Mouse (Mus musculus): ENCODE data around the gene Defb39. TPM values are rescaled to one million over a fixed set of nuclear protein-coding genes. Genes with fewer than 3 reads are reported as not detected.

The Defb39 gene
- polyA plus RNA-seq (2014; fragmentation: Nextera tagmentation; extraction: Ambion mirVana): not detected in 2 replicates

DNA sequence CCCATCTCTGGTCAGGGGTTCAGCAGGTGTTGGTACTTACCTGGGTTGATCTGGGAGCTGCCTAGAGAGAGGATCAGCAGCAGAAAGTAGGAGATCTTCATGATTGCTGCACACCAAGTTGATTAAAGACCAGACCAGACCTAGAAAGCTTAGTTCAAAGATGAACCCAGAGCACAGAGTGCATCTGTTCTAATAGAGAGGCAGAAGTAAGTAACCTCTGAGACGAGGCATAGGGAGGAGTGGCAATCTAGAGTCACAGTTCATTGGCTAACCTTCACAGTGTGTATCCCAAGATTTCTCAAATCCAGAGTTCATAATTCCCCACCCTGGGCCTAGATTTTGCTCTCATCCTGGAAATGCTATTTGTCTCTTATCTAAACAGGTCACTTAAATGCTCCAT is at the start of gene Defb39:
TSS of gene Defb39 (minus strand) at position 101 of the 400 bp plus-strand sequence.
- Histone ChIP-seq H3K4me1 (ENCODE audit: control insufficient read depth, insufficient read depth, low read length) (no peaks in the 10 kb centered on the region), H3K27ac (replicated peaks; ENCODE audit: low read depth, low read length) (no peak within 1 kb of the TSS), H3K4me3 (replicated peaks; ENCODE audit: low read depth, low read length) (no peak within 1 kb of the TSS), H3K27me3 (ENCODE audit: control insufficient read depth, insufficient read depth, low read length) (no peaks in the 10 kb centered on the region), H3K4me2 (ENCODE audit: low read length) (no peak within 1 kb of the TSS), H3K9ac (replicated peaks; ENCODE audit: low read length) (no peak within 1 kb of the TSS), H3K9me3 (ENCODE audit: control insufficient read depth, low read length) (0 out of 2 replicates have a peak, but pooled peaks cover 4% of the 10 kb centered on the region), H3K36me3 (ENCODE audit: control insufficient read depth, insufficient read depth, low read length) (no peaks in the 10 kb centered on the region)
- DNase-seq (no peak), ATAC-seq (ENCODE audit: low FRiP score, low TSS enrichment) (no peak)
- 77% methylated on average over 1 of the region's 1 CpGs for WGBS

DNA sequence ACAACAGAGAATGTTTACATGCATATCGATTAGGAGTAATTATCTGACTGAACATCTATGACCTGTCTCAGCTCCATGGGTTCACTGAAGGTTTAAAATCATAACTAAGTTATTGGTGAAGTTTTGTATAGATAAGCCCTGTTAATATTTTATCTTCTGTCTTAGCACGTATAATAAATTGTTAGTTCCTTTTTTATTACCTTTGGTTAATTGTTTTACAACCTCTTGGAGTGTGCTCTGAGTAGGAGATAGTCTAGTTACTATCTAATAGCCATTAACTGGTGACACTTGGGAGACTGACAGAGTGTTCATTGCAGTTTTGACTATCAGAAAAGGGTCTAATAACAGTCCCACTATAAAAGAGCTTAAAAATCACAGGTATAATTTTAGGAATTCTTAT is 1.4 kb upstream of the Defb39 start:
- Histone ChIP-seq H3K27me3 (ENCODE audit: control insufficient read depth, insufficient read depth, low read length) (no peaks in the 10 kb centered on the region), H3K4me1 (ENCODE audit: control insufficient read depth, insufficient read depth, low read length) (no peaks in the 10 kb centered on the region), H3K4me3 (replicated peaks; ENCODE audit: low read depth, low read length) (no peak overlapping the region), H3K9ac (replicated peaks; ENCODE audit: low read length) (no peak overlapping the region), H3K9me3 (ENCODE audit: control insufficient read depth, low read length) (0 out of 2 replicates have a peak, but pooled peaks cover 4% of the 10 kb centered on the region), H3K27ac (replicated peaks; ENCODE audit: low read depth, low read length) (no peak overlapping the region), H3K4me2 (ENCODE audit: low read length) (no peak overlapping the region), H3K36me3 (ENCODE audit: control insufficient read depth, insufficient read depth, low read length) (no peaks in the 10 kb centered on the region)
- DNase-seq (no peak), ATAC-seq (ENCODE audit: low FRiP score, low TSS enrichment) (no peak)
- 77% methylated on average over 2 of the region's 2 CpGs for WGBS

DNA sequence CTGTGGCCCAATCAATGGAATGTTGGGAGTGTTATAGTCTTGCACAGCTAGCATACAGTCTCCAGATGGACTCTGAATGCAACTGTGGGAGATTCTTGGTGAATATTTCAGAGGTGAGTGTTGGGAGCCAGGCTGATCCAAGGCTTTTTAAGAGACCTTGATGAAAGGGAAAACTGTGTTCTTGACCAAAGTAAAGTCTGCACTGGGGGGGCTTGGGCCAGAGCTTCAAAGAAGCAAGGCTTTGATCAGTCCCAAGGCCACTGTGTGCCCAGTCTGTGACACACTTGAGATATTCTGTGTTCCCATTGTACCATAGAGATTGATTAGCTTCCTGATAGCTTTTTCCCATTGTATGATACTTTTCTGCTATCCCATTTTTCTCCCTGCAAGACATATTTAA is 1.7 kb downstream of the Defb39 start:
- Histone ChIP-seq H3K9me3 (ENCODE audit: control insufficient read depth, low read length) (0 out of 2 replicates have a peak, but pooled peaks cover 4% of the 10 kb centered on the region), H3K27me3 (ENCODE audit: control insufficient read depth, insufficient read depth, low read length) (no peaks in the 10 kb centered on the region), H3K9ac (replicated peaks; ENCODE audit: low read length) (no peak overlapping the region), H3K27ac (replicated peaks; ENCODE audit: low read depth, low read length) (no peak overlapping the region), H3K36me3 (ENCODE audit: control insufficient read depth, insufficient read depth, low read length) (no peaks in the 10 kb centered on the region), H3K4me2 (ENCODE audit: low read length) (no peak overlapping the region), H3K4me3 (replicated peaks; ENCODE audit: low read depth, low read length) (no peak overlapping the region), H3K4me1 (ENCODE audit: control insufficient read depth, insufficient read depth, low read length) (no peaks in the 10 kb centered on the region)
- DNase-seq (no peak), ATAC-seq (ENCODE audit: low FRiP score, low TSS enrichment) (no peak)

DNA sequence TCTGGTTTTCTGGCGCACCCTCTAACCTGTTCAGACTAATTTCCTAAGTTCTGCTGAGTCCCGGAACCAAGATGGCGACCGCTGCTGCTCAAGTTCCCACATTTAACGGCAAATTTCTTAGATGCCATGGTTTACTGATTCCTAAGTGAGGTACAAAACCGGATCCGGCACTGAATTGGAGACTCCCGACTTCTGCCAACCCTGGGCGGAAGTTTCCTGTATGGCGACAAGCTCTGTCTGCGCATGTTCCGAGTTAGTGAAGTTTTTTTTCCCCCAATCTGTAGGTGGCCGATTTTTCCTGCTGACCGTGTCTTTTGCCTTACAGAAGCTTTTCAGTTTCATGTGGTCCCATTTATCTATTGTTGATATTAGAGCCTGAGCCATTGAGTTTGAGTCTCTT is 19.4 kb downstream of the Defb39 start:
- Histone ChIP-seq H3K4me3 (replicated peaks; ENCODE audit: low read depth, low read length) (no peak overlapping the region), H3K9ac (replicated peaks; ENCODE audit: low read length) (no peak overlapping the region), H3K27me3 (ENCODE audit: control insufficient read depth, insufficient read depth, low read length) (no peaks in the 10 kb centered on the region), H3K4me1 (ENCODE audit: control insufficient read depth, insufficient read depth, low read length) (no peaks in the 10 kb centered on the region), H3K9me3 (ENCODE audit: control insufficient read depth, low read length) (no peaks in the 10 kb centered on the region), H3K27ac (replicated peaks; ENCODE audit: low read depth, low read length) (no peak overlapping the region), H3K4me2 (ENCODE audit: low read length) (no peak overlapping the region), H3K36me3 (ENCODE audit: control insufficient read depth, insufficient read depth, low read length) (no peaks in the 10 kb centered on the region)
- DNase-seq (no peak), ATAC-seq (ENCODE audit: low FRiP score, low TSS enrichment) (no peak)
- WGBS: 95% methylated on average over 14 of the region's 14 CpGs

DNA sequence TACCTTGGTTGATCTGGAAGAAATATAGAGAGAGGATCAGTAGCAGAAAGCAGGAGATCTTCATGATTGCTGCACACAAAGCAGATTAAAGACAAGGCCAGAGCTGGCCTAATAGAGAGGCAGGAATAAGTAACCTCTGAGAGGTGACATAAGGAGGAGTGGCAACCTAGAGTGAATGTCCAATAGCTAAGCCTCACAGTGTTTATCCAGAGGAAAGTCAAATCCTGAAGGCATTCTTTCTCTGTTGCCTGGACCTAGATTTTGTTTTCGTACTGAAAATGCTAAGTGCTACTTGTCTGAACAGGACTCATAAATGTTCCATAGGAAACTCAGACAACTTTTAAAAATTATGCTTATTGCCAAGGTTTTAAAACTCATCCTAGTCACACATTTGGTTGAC is 38.1 kb downstream of the Defb39 start, which contains the start of gene Defb38:
TSS of gene Defb38 (minus strand) at position 101 of the 400 bp plus-strand sequence.
- Histone ChIP-seq H3K9ac (replicated peaks; ENCODE audit: low read length) (no peak within 1 kb of the TSS), H3K4me1 (ENCODE audit: control insufficient read depth, insufficient read depth, low read length) (no peaks in the 10 kb centered on the region), H3K36me3 (ENCODE audit: control insufficient read depth, insufficient read depth, low read length) (no peaks in the 10 kb centered on the region), H3K27ac (replicated peaks; ENCODE audit: low read depth, low read length) (no peak within 1 kb of the TSS), H3K4me2 (ENCODE audit: low read length) (no peak within 1 kb of the TSS), H3K9me3 (ENCODE audit: control insufficient read depth, low read length) (no peaks in the 10 kb centered on the region), H3K27me3 (ENCODE audit: control insufficient read depth, insufficient read depth, low read length) (no peaks in the 10 kb centered on the region), H3K4me3 (replicated peaks; ENCODE audit: low read depth, low read length) (no peak within 1 kb of the TSS)
- ATAC-seq (ENCODE audit: low FRiP score, low TSS enrichment) (no peak), DNase-seq (no peak)
- 88% methylated on average over 1 of the region's 1 CpGs for WGBS

Other genes with a start within 250 kb of the Defb39 start
- not detected in 2 replicates for gene Defb40, start 86.6 kb downstream of the Defb39 start, polyA plus RNA-seq (2014; fragmentation: Nextera tagmentation; extraction: Ambion mirVana)
- not detected in 2 replicates for gene Defb37, start 73.8 kb downstream of the Defb39 start, polyA plus RNA-seq (2014; fragmentation: Nextera tagmentation; extraction: Ambion mirVana)
- not detected in 2 replicates for gene Defb38, start 38.2 kb downstream of the Defb39 start, polyA plus RNA-seq (2014; fragmentation: Nextera tagmentation; extraction: Ambion mirVana)
- not detected in 2 replicates for gene Defb12, start 50.0 kb upstream of the Defb39 start, polyA plus RNA-seq (2014; fragmentation: Nextera tagmentation; extraction: Ambion mirVana)
- not detected in 2 replicates for gene Defb34, start 58.9 kb upstream of the Defb39 start, polyA plus RNA-seq (2014; fragmentation: Nextera tagmentation; extraction: Ambion mirVana)
- gene Gm45826, start 76.0 kb upstream of the Defb39 start, polyA plus RNA-seq (2014; fragmentation: Nextera tagmentation; extraction: Ambion mirVana): not detected in 2 replicates
- gene Defb14, start 129.5 kb upstream of the Defb39 start, polyA plus RNA-seq (2014; fragmentation: Nextera tagmentation; extraction: Ambion mirVana): not detected in 2 replicates
- gene Defb4, start 133.9 kb upstream of the Defb39 start, polyA plus RNA-seq (2014; fragmentation: Nextera tagmentation; extraction: Ambion mirVana): not detected in 2 replicates
- gene Defb6, start 160.7 kb upstream of the Defb39 start, polyA plus RNA-seq (2014; fragmentation: Nextera tagmentation; extraction: Ambion mirVana): not detected in 2 replicates
- gene Defb46, start 175.1 kb upstream of the Defb39 start, polyA plus RNA-seq (2014; fragmentation: Nextera tagmentation; extraction: Ambion mirVana): not detected in 2 replicates
- gene Defb5, start 182.8 kb upstream of the Defb39 start, polyA plus RNA-seq (2014; fragmentation: Nextera tagmentation; extraction: Ambion mirVana): not detected in 2 replicates
- gene Defb3, start 228.6 kb upstream of the Defb39 start, polyA plus RNA-seq (2014; fragmentation: Nextera tagmentation; extraction: Ambion mirVana): not detected in 2 replicates

Measured in midbrain, embryonic 14.5 days (tissue).